Mouse (Mus musculus): Measurements from ENCODE around the gene Gm3460. TPM values are rescaled to one million over a fixed set of nuclear protein-coding genes. Genes with fewer than 3 reads are reported as not detected.
"Not testable (repeated sequence)": the region's sequence is repeated elsewhere in the genome, so short reads cannot be mapped to it uniquely, and the experiment has no call there.

Gene Gm3460
- polyA plus RNA-seq (2016; fragmentation: Nextera tagmentation; extraction: Ambion mirVana): not detected in 2 replicates

- H3K4me1 ChIP-seq; H3K27ac ChIP-seq; H3K4me3 ChIP-seq; ATAC-seq (ENCODE audit: low FRiP score, low read depth); H3K9me3 ChIP-seq; H3K27me3 ChIP-seq (replicated peaks); H3K4me2 ChIP-seq (replicated peaks); H3K36me3 ChIP-seq; H3K9ac ChIP-seq: not testable (repeated sequence)
- WGBS: 72% methylated on average over 1 of the region's 2 CpGs
Observed at GRCm38 (mm10) chr14:6622318-6622717, at the start of gene Gm3460. Gene Gm3460, minus strand, starts transcription at chr14:6622418.

- H3K27me3 ChIP-seq (replicated peaks); H3K9ac ChIP-seq; ATAC-seq (ENCODE audit: low FRiP score, low read depth): not testable (repeated sequence)
Observed at GRCm38 (mm10) chr14:6606436-6606835, 15.8 kb downstream of the Gm3460 start.

GRCm38 (mm10) chr14:6605004-6605403, 17.2 kb downstream of the Gm3460 start:
- Histone ChIP-seq H3K4me2 (replicated peaks) (peak overlapping the region; percentile 62), H3K4me3 (peak overlapping the region; percentile 24), H3K9ac (peak overlapping the region; percentile 42; the same call in 1 of the 2 replicates)
- H3K36me3 ChIP-seq; ATAC-seq (ENCODE audit: low FRiP score, low read depth); H3K4me1 ChIP-seq; H3K9me3 ChIP-seq; H3K27ac ChIP-seq; H3K27me3 ChIP-seq (replicated peaks): not testable (repeated sequence)
- WGBS: 5% methylated on average over 14 of the region's 20 CpGs

More at GRCm38 (mm10) chr14:6606436-6606835, 15.8 kb downstream of the Gm3460 start:
- not testable (repeated sequence) for H3K4me3 ChIP-seq; H3K27ac ChIP-seq; H3K36me3 ChIP-seq; H3K4me2 ChIP-seq (replicated peaks); H3K4me1 ChIP-seq; H3K9me3 ChIP-seq
- WGBS: no CpG with 5 or more reads among the region's 1 CpGs

DNA sequence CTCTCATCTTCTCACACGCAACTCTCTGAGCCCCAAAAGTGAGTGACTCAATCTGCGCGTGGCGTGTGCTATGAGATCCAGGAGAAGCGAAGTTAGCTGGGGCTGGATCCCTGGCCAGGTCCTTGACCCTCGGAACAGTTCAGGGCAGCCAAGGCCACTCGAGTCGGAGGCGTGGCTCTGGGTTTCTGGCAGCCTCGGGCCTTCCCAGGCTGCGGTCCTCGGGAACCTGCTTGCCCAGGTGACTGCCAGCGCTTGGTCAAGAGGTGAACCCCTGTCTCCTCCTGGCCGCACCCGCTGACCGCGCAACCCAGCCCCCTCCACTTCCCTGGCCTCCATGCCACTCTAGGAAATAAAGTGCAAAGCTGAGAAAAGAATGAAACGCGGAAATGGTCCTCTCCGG, 17.7 kb downstream of the Gm3460 start:
- not testable (repeated sequence) for ATAC-seq (ENCODE audit: low FRiP score, low read depth); H3K27ac ChIP-seq; H3K4me1 ChIP-seq; H3K9me3 ChIP-seq; H3K27me3 ChIP-seq (replicated peaks); H3K36me3 ChIP-seq
- Histone ChIP-seq H3K4me3 (peak overlapping the region; percentile 24), H3K4me2 (replicated peaks) (peak overlapping the region; percentile 62), H3K9ac (peak overlapping the region; percentile 42; the same call in 1 of the 2 replicates)
- 8% methylated on average over 19 of the region's 20 CpGs for WGBS

GRCm38 (mm10) chr14:6590513-6590912, 31.7 kb downstream of the Gm3460 start, which contains the start of gene Gm3629:
Gene Gm3629, minus strand, starts transcription at chr14:6590613.
- not testable (repeated sequence) for H3K9me3 ChIP-seq; H3K4me2 ChIP-seq (replicated peaks); ATAC-seq (ENCODE audit: low FRiP score, low read depth); H3K4me1 ChIP-seq; H3K27ac ChIP-seq; H3K36me3 ChIP-seq; H3K4me3 ChIP-seq; H3K27me3 ChIP-seq (replicated peaks); H3K9ac ChIP-seq
- WGBS: 43% methylated on average over 1 of the region's 2 CpGs

Other genes starting within 250 kb of the Gm3460 start
- not detected in 2 replicates for gene Gm16440, start 232.1 kb downstream of the Gm3460 start, polyA plus RNA-seq (2016; fragmentation: Nextera tagmentation; extraction: Ambion mirVana)
- 2.2 and 2.8 TPM in 2 replicates for gene Gm3591, start 209.9 kb downstream of the Gm3460 start, polyA plus RNA-seq (2016; fragmentation: Nextera tagmentation; extraction: Ambion mirVana)
- not detected in 2 replicates for gene Gm3594, start 177.8 kb downstream of the Gm3460 start, polyA plus RNA-seq (2016; fragmentation: Nextera tagmentation; extraction: Ambion mirVana)
- gene Gm8356, start 85.1 kb downstream of the Gm3460 start, polyA plus RNA-seq (2016; fragmentation: Nextera tagmentation; extraction: Ambion mirVana): not detected in 2 replicates
- gene Gm3629, start 31.8 kb downstream of the Gm3460 start, polyA plus RNA-seq (2016; fragmentation: Nextera tagmentation; extraction: Ambion mirVana): 0.15 and 0.19 TPM in 2 replicates
- 0.17 TPM in 1 of 2 replicates, not detected in the other for gene Gm10251, start 61.8 kb upstream of the Gm3460 start, polyA plus RNA-seq (2016; fragmentation: Nextera tagmentation; extraction: Ambion mirVana)
- not detected in 2 replicates for gene Gm8050, start 97.8 kb upstream of the Gm3460 start, polyA plus RNA-seq (2016; fragmentation: Nextera tagmentation; extraction: Ambion mirVana)
- gene Gm3636, start 119.9 kb upstream of the Gm3460 start, polyA plus RNA-seq (2016; fragmentation: Nextera tagmentation; extraction: Ambion mirVana): 9.1 and 9.6 TPM in 2 replicates
- gene Gm8362, start 152.0 kb upstream of the Gm3460 start, polyA plus RNA-seq (2016; fragmentation: Nextera tagmentation; extraction: Ambion mirVana): not detected in 2 replicates
- not detected in 2 replicates for gene Gm3642, start 217.9 kb upstream of the Gm3460 start, polyA plus RNA-seq (2016; fragmentation: Nextera tagmentation; extraction: Ambion mirVana)